In genomic region chr7:135392949-135393542, GRCm38 (mm10) we compare ENCODE assay signal across 20 mouse cellular contexts. TPM values are rescaled to one million over a fixed set of nuclear protein-coding genes. Genes with fewer than 3 reads are reported as not detected.
A peak's percentile ranks its signal among the peaks of the same experiment; 100 is the strongest.
DNase-seq lines count a peak whose midpoint lies in the region; ATAC-seq lines count a peak whose summit lies in the region.
"Had no signal": no experiment of that assay in that cellular context is flagged by ENCODE, and none has a peak within 500 bp of the region (broad histone marks: within the 10 kb centered on the region; RNA-seq: fewer than 3 reads in every experiment).

No protein-coding gene starts in this region.

- no peak for ATAC-seq in forebrain, embryonic 15.5 days (replicated peaks)
- ATAC-seq in midbrain, embryonic 14.5 days (ENCODE audit: low FRiP score, low TSS enrichment) = no peak
- ATAC-seq: intestine, embryonic 16.5 days had no signal

- peaks cover 80% of the 10 kb centered on the region for H3K27me3 ChIP-seq in forebrain, embryonic 10.5 days (ENCODE audit: poor library complexity, severe bottlenecking)
- no peaks in the 10 kb centered on the region for H3K27me3 ChIP-seq in forebrain, embryonic 15.5 days
- H3K27me3 ChIP-seq in midbrain, embryonic 10.5 days (ENCODE audit: low read depth, poor library complexity, severe bottlenecking) = peaks cover 96% of the 10 kb centered on the region
- H3K27me3 ChIP-seq in midbrain, embryonic 14.5 days (ENCODE audit: control insufficient read depth, insufficient read depth, low read length) = peaks cover 15% of the 10 kb centered on the region; the same call in 1 of the 2 replicates
- H3K27me3 ChIP-seq: hindbrain, embryonic 15.5 days had no signal

- H3K27ac ChIP-seq in forebrain, embryonic 10.5 days = no peak overlapping the region
- no peak overlapping the region for H3K27ac ChIP-seq in forebrain, embryonic 15.5 days (replicated peaks)
- H3K27ac ChIP-seq in midbrain, embryonic 10.5 days (replicated peaks) = no peak overlapping the region
- no peak overlapping the region for H3K27ac ChIP-seq in midbrain, embryonic 14.5 days (replicated peaks; ENCODE audit: low read depth, low read length)
- H3K27ac ChIP-seq: embryonic facial prominence, embryonic 10.5 days; heart, embryonic 13.5 days; hindbrain, embryonic 15.5 days had no signal

- no peak overlapping the region for H3K4me3 ChIP-seq in forebrain, embryonic 10.5 days
- H3K4me3 ChIP-seq in forebrain, embryonic 15.5 days = no peak overlapping the region
- H3K4me3 ChIP-seq in midbrain, embryonic 10.5 days = no peak overlapping the region
- H3K4me3 ChIP-seq in midbrain, embryonic 14.5 days (replicated peaks; ENCODE audit: low read depth, low read length) = no peak overlapping the region
- H3K4me3 ChIP-seq: embryonic facial prominence, embryonic 10.5 days; heart, embryonic 13.5 days; hindbrain, embryonic 15.5 days had no signal

- H3K4me2 ChIP-seq in forebrain, embryonic 15.5 days (replicated peaks) = no peak overlapping the region
- H3K4me2 ChIP-seq in midbrain, embryonic 14.5 days (ENCODE audit: low read length) = no peak overlapping the region
- H3K4me2 ChIP-seq: heart, embryonic 13.5 days; hindbrain, embryonic 15.5 days had no signal

- H3K9ac ChIP-seq in forebrain, embryonic 15.5 days (replicated peaks) = no peak overlapping the region
- no peak overlapping the region for H3K9ac ChIP-seq in midbrain, embryonic 14.5 days (replicated peaks; ENCODE audit: low read length)
- H3K9ac ChIP-seq: heart, embryonic 13.5 days; hindbrain, embryonic 15.5 days had no signal

- no peaks in the 10 kb centered on the region for H3K36me3 ChIP-seq in forebrain, embryonic 10.5 days (replicated peaks)
- no peaks in the 10 kb centered on the region for H3K36me3 ChIP-seq in forebrain, embryonic 15.5 days
- H3K36me3 ChIP-seq in midbrain, embryonic 10.5 days = no peaks in the 10 kb centered on the region
- H3K36me3 ChIP-seq in midbrain, embryonic 14.5 days (ENCODE audit: control insufficient read depth, insufficient read depth, low read length) = no peaks in the 10 kb centered on the region
- H3K36me3 ChIP-seq: embryonic facial prominence, embryonic 10.5 days; heart, embryonic 13.5 days; hindbrain, embryonic 15.5 days had no signal

- no peaks in the 10 kb centered on the region for H3K9me3 ChIP-seq in forebrain, embryonic 10.5 days
- no peaks in the 10 kb centered on the region for H3K9me3 ChIP-seq in forebrain, embryonic 15.5 days
- H3K9me3 ChIP-seq in midbrain, embryonic 10.5 days (replicated peaks) = no peaks in the 10 kb centered on the region
- no peaks in the 10 kb centered on the region for H3K9me3 ChIP-seq in midbrain, embryonic 14.5 days (ENCODE audit: control insufficient read depth, low read length)
- H3K9me3 ChIP-seq: embryonic facial prominence, embryonic 10.5 days; heart, embryonic 13.5 days; hindbrain, embryonic 15.5 days had no signal

- peak; percentile 41 for DNase-seq in forebrain, embryonic 10.5 days (ENCODE audit: extremely low spot score, low spot score)
- DNase-seq in midbrain, embryonic 10.5 days (ENCODE audit: low spot score) = peak; percentile 46
- DNase-seq in midbrain, embryonic 14.5 days = no peak
- peak; percentile 30 for DNase-seq in mesoderm, embryonic 11.5 days (ENCODE audit: low read depth, low spot score)
- DNase-seq in lung, postnatal 10 days = no peak
- no peak for DNase-seq in cerebellum, adult 8-10 months
- DNase-seq: adrenal gland, postnatal 14 days; cerebellum, adult 18-20 months; cerebellum, postnatal 10 days; gastrocnemius, postnatal 14 days; heart, postnatal 36 days had no signal

- WGBS in forebrain, embryonic 10.5 days = 5% methylated on average over 5 of the region's 5 CpGs
- 2% methylated on average over 5 of the region's 5 CpGs for WGBS in forebrain, embryonic 15.5 days
- 10% methylated on average over 5 of the region's 5 CpGs for WGBS in midbrain, embryonic 10.5 days
- whole genome bisulfite sequencing in midbrain, embryonic 14.5 days = 3% methylated on average over 5 of the region's 5 CpGs

- peaks cover 35% of the 10 kb centered on the region for H3K4me1 ChIP-seq in forebrain, embryonic 10.5 days
- peaks cover 14% of the 10 kb centered on the region; the same call in 1 of the 2 replicates for H3K4me1 ChIP-seq in forebrain, embryonic 15.5 days
- H3K4me1 ChIP-seq in midbrain, embryonic 10.5 days = peaks cover 24% of the 10 kb centered on the region
- 0 out of 2 replicates have a peak, but pooled peaks cover 4% of the 10 kb centered on the region for H3K4me1 ChIP-seq in midbrain, embryonic 14.5 days (ENCODE audit: control insufficient read depth, insufficient read depth, low read length)
- H3K4me1 ChIP-seq: heart, embryonic 13.5 days; hindbrain, embryonic 15.5 days had no signal

RNA-seq across cellular contexts. Expression of gene Foxi2, which starts 17.1 kb away (rescaled TPM):
- 3.4 and 3.6 TPM in 2 replicates for polyA plus RNA-seq in forebrain, embryonic 10.5 days (2016; fragmentation: Nextera tagmentation; extraction: Ambion mirVana)
- polyA plus RNA-seq in forebrain, embryonic 15.5 days (2015; fragmentation: Nextera tagmentation; extraction: Ambion mirVana) = not detected in 2 replicates
- polyA plus RNA-seq in midbrain, embryonic 10.5 days (2016; fragmentation: Nextera tagmentation; extraction: Ambion mirVana) = 1.8 and 3.8 TPM in 2 replicates
- 0.11 TPM in 1 of 2 replicates, not detected in the other for polyA plus RNA-seq in midbrain, embryonic 14.5 days (2014; fragmentation: Nextera tagmentation; extraction: Ambion mirVana)
- polyA plus RNA-seq: C2C12; embryonic facial prominence, embryonic 14.5 days; gonadal fat pad, adult 2 months; heart, embryonic 13.5 days; heart, postnatal 0 days; intestine, embryonic 16.5 days had no signal

Comparison
In these comparisons a context has a peak if more than half of its experiments do, and no peak if none do; other contexts are left out.
1. DNase-seq: peak in forebrain, embryonic 10.5 days (single experiment), midbrain, embryonic 10.5 days (single experiment) and mesoderm, embryonic 11.5 days (single experiment); none in midbrain, embryonic 14.5 days (single experiment), lung, postnatal 10 days (single experiment) and cerebellum, adult 8-10 months (single experiment).